Mouse (Mus musculus): ENCODE measurements around the gene Bend5. TPM values are rescaled to one million over a fixed set of nuclear protein-coding genes. Genes with fewer than 3 reads are reported as not detected.

The Bend5 gene
- total RNA-seq (2012; rRNA removed): 21.8 and 27.1 TPM in 2 replicates
- total RNA-seq (2014; rRNA removed): 14.8 and 15.6 TPM in 2 replicates
- 19.3 and 25.9 TPM in 2 replicates for polyA plus RNA-seq (2012; ENCODE audit: insufficient read length, low read depth)

DNA sequence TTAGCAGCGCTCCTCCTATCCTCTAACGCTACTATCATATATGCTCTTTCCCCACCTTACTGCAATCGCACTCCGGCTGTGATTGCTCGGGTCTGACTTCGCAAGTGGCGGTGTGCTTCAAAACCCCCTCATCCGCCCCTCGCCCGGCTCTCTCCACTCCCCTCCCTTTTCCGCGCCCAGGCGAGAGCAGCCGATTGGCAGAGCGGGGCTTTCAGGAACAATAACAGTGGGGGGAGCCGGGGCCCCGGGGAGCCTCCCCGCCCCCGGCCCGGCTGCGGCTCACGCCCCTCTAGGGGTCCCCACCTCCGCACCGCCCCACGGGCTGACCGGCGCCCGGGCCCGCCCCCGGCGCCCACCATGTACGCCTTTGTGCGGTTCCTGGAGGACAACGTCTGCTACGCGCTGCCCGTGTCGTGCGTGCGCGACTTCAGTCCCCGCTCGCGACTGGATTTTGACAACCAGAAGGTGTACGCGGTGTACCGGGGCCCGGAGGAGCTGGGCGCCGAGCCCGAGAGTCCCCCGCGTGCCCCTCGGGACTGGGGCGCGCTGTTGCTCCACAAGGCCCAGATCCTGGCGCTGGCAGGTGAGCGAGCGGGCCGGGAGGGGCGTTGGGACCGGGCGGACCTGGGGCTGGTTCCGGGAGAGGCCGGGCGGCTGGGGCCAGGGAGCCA lies at the start of gene Bend5:
TSS of gene Bend5 (plus strand) at position 189 of the 671 bp plus-strand sequence.
- dilution Hi-C loops (cut with MboI; ENCODE audit: extremely low pct_ligation_motif_present, extremely low pct_unique_long_range_greater_than_20kb, low sequenced_read_pairs) (no loop called here), in situ Hi-C loops (cut with MboI; ENCODE audit: low pct_ligation_motif_present, low pct_unique_long_range_greater_than_20kb, low sequenced_read_pairs) (no loop called here)
- peak within 1 kb of the TSS; percentile 85 for H3K4me2 ChIP-seq (ENCODE audit: insufficient read depth, low read depth, poor library complexity, severe bottlenecking)
- TF ChIP-seq CHD1 (IDR thresholded peaks at IDR 0.05; ENCODE audit: low read depth, low read length): no peak
- 0 out of 2 replicates have a peak, but pooled peaks have one; percentile 62 for TF ChIP-seq ZMIZ1 (IDR thresholded peaks at IDR 0.05; ENCODE audit: low read depth, low read length)
- no peak for TF ChIP-seq KAT2A (IDR thresholded peaks at IDR 0.05; ENCODE audit: insufficient replicate concordance, low read length)
- no peak for TF ChIP-seq ETS1 (conservative IDR thresholded peaks at IDR 0.05; ENCODE audit: low read depth, low read length)
- TF ChIP-seq MAZ (IDR thresholded peaks at IDR 0.05; ENCODE audit: low read depth, low read length): peak; percentile 96
- TF ChIP-seq POLR2A (IDR thresholded peaks at IDR 0.05; ENCODE audit: low read depth, low read length): peak; percentile 60
- TF ChIP-seq MAFK (IDR thresholded peaks at IDR 0.05; ENCODE audit: insufficient replicate concordance, low read length): no peak
- TF ChIP-seq EP300 (IDR thresholded peaks at IDR 0.05; ENCODE audit: low read length): no peak
- TF ChIP-seq RAD21 (IDR thresholded peaks at IDR 0.05; ENCODE audit: low read depth, low read length): no peak; the same call in 1 of the 2 replicates
- TF ChIP-seq E2F4 (IDR thresholded peaks at IDR 0.05; ENCODE audit: insufficient replicate concordance, low read depth, low read length): no peak
- peak; percentile 81 for TF ChIP-seq MXI1 (IDR thresholded peaks at IDR 0.05; ENCODE audit: low read depth, low read length)
- TF ChIP-seq ZKSCAN1 (IDR thresholded peaks at IDR 0.05; ENCODE audit: borderline replicate concordance, low read depth, low read length): no peak
- peak; percentile 68 for TF ChIP-seq TCF12 (IDR thresholded peaks at IDR 0.05; ENCODE audit: low read depth, low read length)
- no peak for TF ChIP-seq JUN (IDR thresholded peaks at IDR 0.05; ENCODE audit: insufficient read depth, low read depth, low read length)
- TF ChIP-seq BHLHE40 (IDR thresholded peaks at IDR 0.05; ENCODE audit: low read depth, low read length): peak; percentile 52; the same call in 1 of the 2 replicates
- TF ChIP-seq MAX (IDR thresholded peaks at IDR 0.05; ENCODE audit: low read length): no peak; the same call in 1 of the 2 replicates
- no peak for TF ChIP-seq PAX5 (IDR thresholded peaks at IDR 0.05; ENCODE audit: low read length)
- peak; percentile 72 for TF ChIP-seq HCFC1 (IDR thresholded peaks at IDR 0.05; ENCODE audit: low read depth, low read length)
- no peak for TF ChIP-seq JUND (conservative IDR thresholded peaks at IDR 0.05; ENCODE audit: low read depth, low read length)
- no peak for TF ChIP-seq ZC3H11A (IDR thresholded peaks at IDR 0.05; ENCODE audit: low read depth, low read length)
- TF ChIP-seq TBP (conservative IDR thresholded peaks at IDR 0.05; ENCODE audit: low read depth, low read length): peak; percentile 68; the same call in 1 of the 2 replicates
- no peak for TF ChIP-seq USF2 (conservative IDR thresholded peaks at IDR 0.05; ENCODE audit: low read depth, low read length)
- TF ChIP-seq IRF4 (IDR thresholded peaks at IDR 0.05; ENCODE audit: low read depth, low read length): peak; percentile 24; the same call in 1 of the 2 replicates
- no peak for TF ChIP-seq POLR2AphosphoS2 (IDR thresholded peaks at IDR 0.05; ENCODE audit: low read depth, low read length)
- peak; percentile 93 for TF ChIP-seq SIN3A (IDR thresholded peaks at IDR 0.05; ENCODE audit: low read length)
- no peak for TF ChIP-seq ZNF384 (IDR thresholded peaks at IDR 0.05; ENCODE audit: low read depth, low read length)
- TF ChIP-seq CHD2 (IDR thresholded peaks at IDR 0.05; ENCODE audit: low read length): 0 out of 2 replicates have a peak, but pooled peaks have one; percentile 35
- 0 out of 2 replicates have a peak, but pooled peaks have one; percentile 25 for TF ChIP-seq MEF2A (IDR thresholded peaks at IDR 0.05; ENCODE audit: borderline replicate concordance, low read depth, low read length)
- TF ChIP-seq ELF1 (IDR thresholded peaks at IDR 0.05; ENCODE audit: low read depth, low read length): peak; percentile 71
- TF ChIP-seq SMC3 (IDR thresholded peaks at IDR 0.05; ENCODE audit: low read depth, low read length): 0 out of 2 replicates have a peak, but pooled peaks have one; percentile 6
- no peak for TF ChIP-seq NRF1 (IDR thresholded peaks at IDR 0.05; ENCODE audit: low read depth, low read length)
- no peak for TF ChIP-seq RCOR1 (conservative IDR thresholded peaks at IDR 0.05; ENCODE audit: low read depth, low read length)
- TF ChIP-seq UBTF (IDR thresholded peaks at IDR 0.05; ENCODE audit: low read depth, low read length): peak; percentile 73; the same call in 1 of the 2 replicates
- TF ChIP-seq GABPA (IDR thresholded peaks at IDR 0.05; ENCODE audit: insufficient replicate concordance, low read depth, low read length): no peak
- no peak for TF ChIP-seq USF1 (IDR thresholded peaks at IDR 0.05; ENCODE audit: low read depth, low read length)
- TF ChIP-seq CTCF (conservative IDR thresholded peaks at IDR 0.05 in 1 of 2, IDR thresholded peaks at IDR 0.05 in 1 of 2; ENCODE audit: low read depth in 2 of 2, low read length in 2 of 2): no peak
- TF ChIP-seq MYC (IDR thresholded peaks at IDR 0.05; ENCODE audit: low read depth, low read length): no peak
- no peak; the same call in 1 of the 2 replicates for TF ChIP-seq NELFE (IDR thresholded peaks at IDR 0.05; ENCODE audit: low read depth, low read length)
- peak; percentile 63 for DNase-seq (ENCODE audit: extremely low read depth)
- peaks cover 10 to 48% of the 10 kb centered on the region in 2 experiments for H3K4me1 ChIP-seq (ENCODE audit: control insufficient read depth in 1 of 2, insufficient read depth in 2 of 2)
- H3K79me2 ChIP-seq (replicated peaks; ENCODE audit: control insufficient read depth, extremely low read depth, insufficient read depth, poor library complexity, severe bottlenecking): peaks cover 41% of the 10 kb centered on the region
- peak within 1 kb of the TSS; percentile 72 to 78 (median 72) for H3K4me3 ChIP-seq (replicated peaks in 1 of 3; ENCODE audit: low read depth in 2 of 3, low read length in 2 of 3, poor library complexity in 1 of 3)
- peak within 1 kb of the TSS; percentile 79 for H3K9ac ChIP-seq (ENCODE audit: insufficient read depth, low read depth)
- peaks cover 0 to 15% of the 10 kb centered on the region in 2 experiments for H3K36me3 ChIP-seq (replicated peaks in 1 of 2; ENCODE audit: control insufficient read depth in 1 of 2, insufficient read depth in 1 of 2, low read length in 1 of 2)
- H3K27ac ChIP-seq (ENCODE audit: insufficient read depth, low read depth): peak within 1 kb of the TSS; percentile 75
- no peaks in the 10 kb centered on the region for H3K9me3 ChIP-seq (replicated peaks; ENCODE audit: low read length)
- H3K27me3 ChIP-seq (replicated peaks): peaks cover 33% of the 10 kb centered on the region

All from CH12.LX (cell line).